Mouse (Mus musculus): Measurements from ENCODE around the gene Zfp664.

DNA sequence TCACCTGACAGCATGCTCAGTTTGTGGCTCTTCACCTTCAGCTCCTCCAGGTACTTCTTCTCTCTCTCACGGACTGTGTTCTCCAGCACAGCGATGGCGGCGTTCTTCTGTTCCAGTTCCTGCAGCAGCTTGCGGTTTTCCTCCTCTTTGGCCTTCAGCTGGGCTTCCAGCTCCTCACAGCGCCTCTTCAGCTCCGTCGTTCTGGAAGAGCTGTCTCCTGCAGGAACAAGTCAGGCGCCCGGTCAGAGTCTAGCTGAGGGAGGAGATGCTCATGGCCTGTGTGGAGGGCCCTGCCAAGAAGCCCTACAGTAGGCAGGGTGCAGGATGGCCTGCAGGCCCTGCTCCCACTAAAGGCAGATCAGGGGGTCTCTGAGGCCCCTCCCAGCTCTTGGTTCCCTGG, 26.4 kb upstream of the Zfp664 start:
- TF ChIP-seq GATA1 (IDR thresholded peaks at IDR 0.05; ENCODE audit: low read length) (no peak), TAL1 (IDR thresholded peaks at IDR 0.05; ENCODE audit: low read length) (no peak)
